Mouse (Mus musculus) induced T-regulatory cell, adult 2 months (primary cell): ENCODE data around the gene Serhl.
"Not testable (repeated sequence)": the region's sequence is repeated elsewhere in the genome, so short reads cannot be mapped to it uniquely, and the experiment has no call there.

Experiments
- DNase-seq: peaks from one replicate; pipeline ENCODE4 v3.0.0-alpha.2; 2012; ENCODE audit warnings: low read depth

The Serhl gene

GRCm38 (mm10) chr15:83089429-83089605 is at the start of gene Serhl:
TSS of gene Serhl (plus strand) at chr15:83089506.
- no peak for DNase-seq

DNA sequence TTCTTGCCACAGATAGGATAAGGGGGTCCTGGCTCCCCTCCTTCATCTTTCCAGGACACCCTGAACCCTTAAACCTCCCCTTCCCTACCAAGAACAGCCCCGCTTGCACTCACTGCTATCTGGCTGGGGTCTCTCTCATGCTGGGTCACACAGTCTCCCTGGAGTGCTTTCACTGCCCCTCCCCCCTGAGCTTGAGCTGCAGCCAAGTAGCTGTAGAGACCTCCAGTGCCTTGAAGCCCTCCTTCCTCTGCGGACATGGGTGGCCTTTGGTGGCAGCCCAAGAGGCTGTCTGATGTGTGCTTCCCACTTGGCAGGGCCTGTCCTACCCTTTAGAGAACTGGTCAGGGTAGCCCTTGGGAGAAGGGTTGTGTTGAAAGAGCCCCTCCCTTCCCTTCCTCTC is 49.1 kb upstream of the Serhl start:
- no peak for DNase-seq

GRCm38 (mm10) chr15:83042655-83043361 is 46.5 kb upstream of the Serhl start:
- DNase-seq = no peak

DNA sequence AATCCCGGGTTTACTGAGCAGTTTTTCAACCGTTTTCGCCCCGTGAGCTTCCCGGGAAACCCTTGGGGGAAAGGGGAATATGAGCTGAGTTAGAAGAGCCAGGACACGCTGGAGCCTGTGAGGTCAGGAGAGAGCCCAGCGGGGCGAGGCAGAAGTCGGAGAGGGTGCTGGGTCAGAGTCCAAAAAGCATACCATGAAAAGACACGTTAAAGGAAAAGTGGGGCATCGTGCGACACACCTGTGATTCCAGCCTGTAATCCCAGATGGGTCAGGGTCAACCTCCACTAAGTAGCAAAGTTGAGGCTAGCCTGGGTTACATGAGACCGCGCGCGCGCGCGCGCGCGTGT is 46.0 kb upstream of the Serhl start:
- DNase-seq = no peak

GRCm38 (mm10) chr15:83045565-83045964 is 43.7 kb upstream of the Serhl start:
- DNase-seq = not testable (repeated sequence)

DNA sequence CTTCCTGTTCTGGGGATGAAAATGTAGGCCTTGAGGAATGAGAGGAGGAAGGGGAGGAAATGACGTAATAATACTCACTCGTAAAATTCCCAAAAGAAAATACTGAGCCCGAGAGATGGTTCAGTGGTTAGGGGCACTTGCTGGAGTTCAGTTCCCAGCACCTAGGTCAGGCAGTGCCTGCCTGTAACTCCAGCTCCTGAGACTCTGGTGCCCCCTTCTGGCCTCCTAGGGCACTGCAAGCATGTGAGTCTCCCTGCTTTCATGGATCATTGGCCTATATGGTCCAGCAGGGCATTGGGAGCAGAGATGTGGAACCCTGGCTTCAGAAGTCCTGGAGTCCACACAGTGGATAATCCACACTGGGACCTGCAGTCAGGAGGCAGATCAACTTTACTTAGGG is 43.0 kb upstream of the Serhl start:
- peak; percentile 26 for DNase-seq

- DNase-seq = no peak
Measured at GRCm38 (mm10) chr15:83046730-83047129, 42.6 kb upstream of the Serhl start.

GRCm38 (mm10) chr15:83052341-83053104 is 36.8 kb upstream of the Serhl start:
- DNase-seq = no peak

DNA sequence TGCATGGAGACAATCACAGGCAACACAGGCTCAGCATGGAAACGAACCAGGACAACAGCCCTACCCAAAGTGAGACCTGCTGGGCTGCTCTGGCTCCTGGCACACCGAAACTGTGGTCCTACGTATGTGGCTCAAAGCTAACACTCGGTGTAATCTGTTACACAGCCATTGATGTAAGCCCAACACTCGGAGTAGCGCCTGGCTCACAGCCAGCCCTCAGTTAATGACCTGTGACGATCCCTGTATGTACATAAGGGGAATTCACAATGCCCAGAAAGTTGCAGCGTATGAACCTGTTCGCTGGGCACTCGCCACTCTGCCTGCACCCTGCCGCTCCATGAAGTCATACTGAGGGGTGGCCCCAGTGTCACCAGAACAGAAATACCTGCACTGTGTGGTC is 36.0 kb upstream of the Serhl start:
- no peak for DNase-seq

- DNase-seq = no peak
Measured at GRCm38 (mm10) chr15:83055569-83055968, 33.7 kb upstream of the Serhl start.

DNA sequence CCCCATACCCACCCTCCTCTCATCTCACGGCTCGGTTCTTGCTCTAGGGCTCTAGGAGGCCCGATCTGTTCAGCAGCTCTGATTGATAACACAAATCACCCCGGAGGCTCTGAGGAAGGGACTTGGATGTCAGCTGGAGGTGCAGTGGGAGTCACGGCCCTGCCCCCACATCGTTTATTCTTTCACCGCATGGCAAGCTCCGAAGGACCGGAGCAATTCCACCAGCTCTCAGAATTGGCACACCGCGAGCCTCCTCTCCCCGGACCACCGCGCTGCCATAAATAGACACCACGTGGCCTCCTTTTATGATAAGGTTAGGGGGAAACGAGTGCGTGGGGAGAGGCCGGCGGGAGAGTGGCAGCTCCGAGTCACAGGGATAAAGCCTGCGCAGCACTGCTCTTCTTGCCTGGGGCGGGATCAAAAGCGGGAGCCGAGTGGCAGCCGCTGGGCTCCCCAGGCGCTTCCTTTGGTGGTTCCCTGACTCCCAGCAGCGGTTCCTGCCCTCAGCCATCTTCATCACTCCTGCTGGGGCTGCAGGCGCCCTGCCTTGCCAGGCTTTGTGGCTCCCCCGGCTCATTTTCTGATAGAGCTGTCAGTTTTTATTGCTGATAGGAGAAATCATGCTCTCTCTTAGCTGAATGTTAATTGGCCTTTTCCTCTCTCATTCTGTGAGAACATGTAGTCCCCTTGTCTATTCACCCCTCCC is 32.8 kb upstream of the Serhl start:
- DNase-seq = no peak

DNA sequence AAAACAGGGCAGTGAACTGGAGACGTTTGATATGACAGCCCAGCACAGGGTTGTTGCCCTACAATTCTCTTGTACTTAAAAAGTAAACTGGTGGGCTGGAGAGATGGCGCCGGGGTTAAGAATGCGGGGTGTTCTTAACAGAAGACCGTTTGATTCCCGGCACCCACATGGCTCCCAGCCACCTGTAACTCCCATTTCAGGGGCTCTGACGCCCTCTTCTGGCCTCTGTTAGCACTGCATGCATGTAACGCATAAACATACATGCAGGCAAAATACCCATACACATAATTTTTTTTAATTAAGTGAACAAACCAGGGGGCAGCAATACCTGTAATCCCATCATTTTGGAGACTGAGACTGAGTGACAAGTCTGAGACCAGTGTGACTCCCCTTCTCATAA is 31.8 kb upstream of the Serhl start:
- no peak for DNase-seq

- no peak for DNase-seq
Measured at GRCm38 (mm10) chr15:83059233-83059660, 30.1 kb upstream of the Serhl start.

- DNase-seq = no peak
Measured at GRCm38 (mm10) chr15:83061689-83062088, 27.6 kb upstream of the Serhl start.

DNA sequence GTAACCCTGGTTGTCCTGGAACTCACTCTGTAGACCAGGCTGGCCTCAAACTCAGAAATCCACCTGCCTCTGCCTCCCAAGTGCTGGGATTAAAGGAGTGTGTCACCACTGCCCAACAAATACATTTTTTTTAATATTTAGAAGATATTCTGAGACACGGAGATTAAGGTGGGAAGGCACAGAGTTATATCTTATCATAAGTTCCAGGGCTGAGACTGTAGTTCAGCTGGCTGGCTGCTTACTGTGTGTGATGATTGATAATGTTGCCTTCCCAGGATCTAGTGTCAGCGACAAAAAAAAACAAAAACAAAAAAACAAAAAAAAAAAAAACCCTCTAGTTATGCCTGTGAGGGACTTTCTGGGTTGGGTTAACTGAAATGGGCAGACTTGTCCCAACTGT is 26.7 kb upstream of the Serhl start:
- not testable (repeated sequence) for DNase-seq

GRCm38 (mm10) chr15:83065543-83065942 is 23.8 kb upstream of the Serhl start:
- DNase-seq = no peak

GRCm38 (mm10) chr15:83068270-83068669 is 21.0 kb upstream of the Serhl start:
- no peak for DNase-seq

- no peak for DNase-seq
Measured at GRCm38 (mm10) chr15:83070942-83071341, 18.4 kb upstream of the Serhl start.

DNA sequence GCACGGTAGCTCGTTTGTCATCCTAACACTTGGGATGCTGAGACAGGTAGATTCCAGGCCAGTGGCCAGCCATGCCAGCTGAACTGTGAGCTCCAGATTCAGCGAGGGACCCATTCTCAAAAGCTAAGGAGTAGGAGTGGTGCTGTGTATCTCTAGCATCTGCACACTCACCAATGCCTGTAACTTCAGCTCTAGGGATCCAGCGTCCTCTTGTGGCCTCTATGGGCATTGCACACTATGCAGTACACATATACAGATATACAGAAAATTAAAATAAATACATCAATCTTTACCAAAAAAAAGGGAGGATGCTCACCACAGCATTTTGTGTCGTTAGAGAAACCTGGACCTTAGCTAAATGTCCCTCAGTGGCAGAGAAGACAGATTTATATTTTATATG is 17.6 kb upstream of the Serhl start:
- DNase-seq = no peak

GRCm38 (mm10) chr15:83074179-83074578 is 15.1 kb upstream of the Serhl start:
- no peak for DNase-seq

GRCm38 (mm10) chr15:83075607-83076525 is 13.4 kb upstream of the Serhl start:
- DNase-seq = peak; percentile 83

GRCm38 (mm10) chr15:83083530-83083929 is 5.8 kb upstream of the Serhl start:
- no peak for DNase-seq
